Mouse (Mus musculus): ENCODE results near the gene Dld. TPM values are rescaled to one million over a fixed set of nuclear protein-coding genes. Genes with fewer than 3 reads are reported as not detected.

Dld gene
- polyA plus RNA-seq, 1 experiment from 2014 or later = 125 TPM

DNA sequence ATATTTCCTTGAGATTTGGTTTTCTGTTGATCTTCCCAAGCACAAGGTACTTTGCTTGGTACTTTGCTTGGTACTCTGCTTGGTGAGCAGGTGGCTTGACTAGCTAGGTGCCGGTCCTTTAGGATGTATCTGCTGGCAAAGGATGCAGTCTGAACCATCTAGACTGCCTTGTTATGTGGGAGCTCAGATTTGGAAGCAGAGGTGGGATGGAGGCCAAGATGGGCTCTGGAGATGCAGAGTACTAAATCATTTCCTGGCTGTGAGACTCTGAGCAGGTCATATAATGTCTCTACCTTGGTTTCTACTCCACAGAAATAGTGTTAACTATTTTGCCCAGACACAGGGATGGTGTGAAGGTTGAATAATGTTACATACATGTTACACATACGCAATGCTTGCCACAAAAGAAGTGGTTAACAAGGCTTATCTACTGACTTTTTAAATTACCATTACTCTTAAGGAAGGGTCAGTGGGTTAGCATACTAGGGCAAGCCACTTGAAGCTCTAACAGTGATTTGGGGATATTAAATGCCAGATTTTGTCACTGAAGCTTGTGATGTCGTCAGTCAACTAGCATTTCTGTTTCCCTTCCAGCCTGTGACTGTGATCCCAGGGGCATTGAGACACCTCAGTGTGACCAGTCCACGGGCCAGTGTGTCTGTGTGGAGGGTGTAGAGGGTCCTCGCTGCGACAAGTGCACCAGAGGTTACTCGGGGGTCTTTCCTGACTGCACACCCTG, 33.4 kb downstream of the Dld start:
- 0 out of 2 replicates have a peak, but pooled peaks cover 6% of the 10 kb centered on the region for H3K4me1 ChIP-seq (replicated peaks)
- no peaks in the 10 kb centered on the region for H3K9me3 ChIP-seq
- no peaks in the 10 kb centered on the region for H3K27me3 ChIP-seq
- H3K4me3 ChIP-seq = no peak overlapping the region
- H3K36me3 ChIP-seq = no peaks in the 10 kb centered on the region
- no peak for ATAC-seq (ENCODE audit: low read depth)
- H3K4me2 ChIP-seq = no peak overlapping the region
- H3K27ac ChIP-seq (replicated peaks) = no peak overlapping the region
- WGBS = 91% methylated on average over 7 of the region's 7 CpGs
- no peak overlapping the region for H3K9ac ChIP-seq

DNA sequence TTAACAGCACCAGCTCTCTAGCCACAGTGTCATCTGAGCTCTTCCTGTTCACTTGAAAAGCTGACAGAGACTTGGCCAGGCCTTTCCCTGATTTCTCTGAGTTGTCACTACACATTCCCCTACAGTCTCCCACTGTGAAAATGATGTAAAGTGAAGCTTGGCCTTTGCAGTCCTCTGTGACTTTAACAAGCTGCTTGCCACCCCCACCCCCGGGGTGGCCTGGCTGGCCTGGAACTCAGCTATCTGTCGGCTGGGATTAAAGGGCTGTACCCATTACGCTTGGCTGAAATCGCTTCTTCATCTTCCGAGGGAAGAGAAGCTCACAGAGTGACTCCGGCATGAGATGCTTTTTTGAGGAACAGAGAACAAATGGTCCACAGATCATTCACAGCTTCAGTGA, 35.3 kb downstream of the Dld start:
- H3K4me3 ChIP-seq = no peak overlapping the region
- no peak overlapping the region for H3K9ac ChIP-seq
- no peaks in the 10 kb centered on the region for H3K9me3 ChIP-seq
- no peaks in the 10 kb centered on the region for H3K36me3 ChIP-seq
- H3K4me2 ChIP-seq = no peak overlapping the region
- WGBS = 58% methylated on average over 6 of the region's 6 CpGs
- H3K27ac ChIP-seq (replicated peaks) = no peak overlapping the region
- no peak for ATAC-seq (ENCODE audit: low read depth)
- no peaks in the 10 kb centered on the region for H3K27me3 ChIP-seq
- H3K4me1 ChIP-seq (replicated peaks) = 0 out of 2 replicates have a peak, but pooled peaks cover 6% of the 10 kb centered on the region

DNA sequence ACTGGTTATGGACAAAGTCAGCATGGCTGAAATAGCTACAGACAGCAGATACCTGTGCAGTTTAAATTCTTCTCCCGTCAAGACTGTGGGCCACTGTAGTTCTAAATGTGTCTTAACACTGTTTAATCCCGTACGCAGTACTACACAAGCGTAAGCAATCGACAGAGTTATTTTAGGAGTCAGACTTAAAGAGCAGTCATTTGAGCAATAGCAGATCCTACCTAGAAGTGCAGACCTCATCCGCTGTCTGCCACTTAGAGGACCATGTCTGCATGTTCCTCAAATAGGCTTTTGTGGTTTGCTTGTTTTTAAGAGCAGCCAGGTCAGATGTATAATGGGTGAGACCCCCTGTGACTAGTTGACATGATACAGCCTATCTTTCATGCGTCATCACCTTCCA, 36.9 kb downstream of the Dld start:
- no peak overlapping the region for H3K4me2 ChIP-seq
- ATAC-seq (ENCODE audit: low read depth) = no peak
- H3K36me3 ChIP-seq = no peaks in the 10 kb centered on the region
- no peaks in the 10 kb centered on the region for H3K9me3 ChIP-seq
- H3K4me3 ChIP-seq = no peak overlapping the region
- no peaks in the 10 kb centered on the region for H3K27me3 ChIP-seq
- peaks cover 10% of the 10 kb centered on the region; the same call in 1 of the 2 replicates for H3K4me1 ChIP-seq (replicated peaks)
- no peak overlapping the region for H3K27ac ChIP-seq (replicated peaks)
- H3K9ac ChIP-seq = no peak overlapping the region
- WGBS = 96% methylated on average over 7 of the region's 7 CpGs

DNA sequence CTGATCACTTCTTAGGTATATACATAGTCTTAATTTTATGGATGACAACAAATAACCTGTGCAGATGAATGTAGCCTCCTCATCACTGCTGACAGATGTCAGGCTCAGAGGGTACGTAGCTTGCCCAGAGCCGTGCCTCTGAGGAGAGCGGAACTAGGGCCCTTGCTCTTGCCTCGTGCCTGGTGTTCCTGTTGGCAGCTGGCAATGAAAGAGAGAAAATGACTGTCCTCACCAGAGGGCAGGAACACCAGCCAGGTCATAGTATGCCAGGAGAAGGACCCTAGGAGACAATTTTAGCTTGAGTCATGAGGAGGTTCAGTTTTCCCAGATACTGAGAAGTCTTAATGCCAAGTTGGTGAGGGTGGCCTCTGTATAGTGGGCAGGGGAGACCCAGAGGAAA, 38.1 kb downstream of the Dld start:
- Histone ChIP-seq H3K27ac (replicated peaks) (no peak overlapping the region), H3K4me1 (replicated peaks) (peaks cover 4% of the 10 kb centered on the region; the same call in 1 of the 2 replicates), H3K9ac (no peak overlapping the region), H3K4me2 (no peak overlapping the region), H3K36me3 (no peaks in the 10 kb centered on the region), H3K27me3 (no peaks in the 10 kb centered on the region), H3K9me3 (no peaks in the 10 kb centered on the region), H3K4me3 (no peak overlapping the region)
- ATAC-seq (ENCODE audit: low read depth) = no peak
- WGBS = 96% methylated on average over 4 of the region's 4 CpGs

DNA sequence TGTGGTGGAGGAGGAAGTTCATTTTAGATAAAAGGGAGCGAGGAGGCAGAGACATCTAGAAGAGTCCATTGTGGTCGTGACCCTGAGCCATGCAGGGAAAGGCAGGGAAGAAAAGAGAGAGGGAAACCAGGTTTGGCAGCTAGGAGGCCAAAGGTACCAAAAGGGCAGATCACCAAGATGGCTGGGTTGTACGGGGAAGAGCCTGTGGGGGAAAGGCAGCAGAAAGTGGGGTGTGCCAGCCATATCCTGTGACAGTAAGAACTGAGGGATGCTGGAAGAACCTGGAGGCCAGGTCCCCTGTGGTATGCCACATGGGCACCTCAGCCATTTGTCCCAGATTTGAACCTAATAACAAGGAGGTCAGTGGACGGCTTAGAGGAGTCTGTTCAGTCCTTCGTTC, 39.0 kb downstream of the Dld start:
- Histone ChIP-seq H3K4me1 (replicated peaks) (peaks cover 4% of the 10 kb centered on the region; the same call in 1 of the 2 replicates), H3K27ac (replicated peaks) (no peak overlapping the region), H3K9ac (no peak overlapping the region), H3K4me2 (no peak overlapping the region), H3K27me3 (no peaks in the 10 kb centered on the region), H3K36me3 (no peaks in the 10 kb centered on the region), H3K4me3 (no peak overlapping the region), H3K9me3 (no peaks in the 10 kb centered on the region)
- ATAC-seq (ENCODE audit: low read depth) = no peak
- 87% methylated on average over 5 of the region's 5 CpGs for WGBS

DNA sequence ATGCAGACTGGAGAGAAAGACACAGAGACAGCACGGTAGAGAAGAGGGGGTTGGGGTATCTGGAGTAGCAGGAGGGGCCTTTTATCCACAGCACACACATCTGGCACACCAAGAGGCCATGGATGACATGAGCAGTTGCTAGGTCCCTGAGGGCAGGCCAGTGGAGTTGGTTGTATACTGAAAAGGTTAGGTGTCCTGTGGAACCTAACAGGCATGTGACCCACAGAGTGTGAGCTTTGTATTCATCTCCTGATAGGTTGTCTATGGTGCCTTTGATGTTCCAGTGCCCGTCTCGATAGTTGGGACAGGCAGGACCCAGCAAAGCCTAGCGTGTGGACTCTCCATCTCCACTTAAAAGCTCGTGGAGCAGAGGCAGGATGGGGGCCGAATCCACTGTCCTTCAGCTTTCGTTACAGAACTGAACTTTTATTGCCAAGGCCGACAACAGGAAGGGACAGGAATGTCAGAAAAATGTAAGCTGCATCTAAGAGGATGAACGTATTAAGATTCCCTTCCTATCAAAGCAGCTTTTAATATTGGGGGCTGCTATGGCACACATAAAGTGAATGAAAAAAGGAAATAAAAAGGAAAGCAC, 39.5 kb downstream of the Dld start:
- H3K27ac ChIP-seq (replicated peaks) = no peak overlapping the region
- H3K4me3 ChIP-seq = no peak overlapping the region
- no peak overlapping the region for H3K9ac ChIP-seq
- H3K4me1 ChIP-seq (replicated peaks) = peaks cover 4% of the 10 kb centered on the region; the same call in 1 of the 2 replicates
- no peaks in the 10 kb centered on the region for H3K27me3 ChIP-seq
- 84% methylated on average over 9 of the region's 9 CpGs for WGBS
- no peak overlapping the region for H3K4me2 ChIP-seq
- no peaks in the 10 kb centered on the region for H3K36me3 ChIP-seq
- H3K9me3 ChIP-seq = no peaks in the 10 kb centered on the region
- no peak for ATAC-seq (ENCODE audit: low read depth)

DNA sequence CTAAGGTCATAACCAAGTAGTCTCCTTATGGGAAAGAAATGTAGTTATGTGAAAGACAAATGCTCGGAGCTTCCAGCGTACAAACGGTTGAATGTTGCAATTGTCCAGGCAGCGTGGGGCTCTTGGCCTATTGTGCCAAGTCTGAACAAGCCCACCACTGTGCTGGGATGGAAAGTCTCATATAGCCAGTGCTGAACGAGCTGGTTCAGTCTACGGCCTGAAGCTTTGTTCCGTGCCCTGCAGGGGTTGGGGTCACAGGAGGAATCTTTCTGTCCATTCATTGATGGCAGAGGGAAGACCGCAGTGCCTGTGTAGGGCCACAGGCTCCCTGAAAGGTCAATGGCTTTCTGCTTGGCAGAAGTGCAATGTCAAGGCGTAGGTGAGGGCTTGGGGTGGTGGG, 40.6 kb downstream of the Dld start:
- no peaks in the 10 kb centered on the region for H3K36me3 ChIP-seq
- WGBS = 39% methylated on average over 9 of the region's 9 CpGs
- ATAC-seq (ENCODE audit: low read depth) = peak; percentile 81
- H3K4me1 ChIP-seq (replicated peaks) = peaks cover 4% of the 10 kb centered on the region; the same call in 1 of the 2 replicates
- H3K27me3 ChIP-seq = no peaks in the 10 kb centered on the region
- no peak overlapping the region for H3K9ac ChIP-seq
- no peak overlapping the region for H3K4me2 ChIP-seq
- H3K4me3 ChIP-seq = no peak overlapping the region
- H3K27ac ChIP-seq (replicated peaks) = no peak overlapping the region
- H3K9me3 ChIP-seq = no peaks in the 10 kb centered on the region

DNA sequence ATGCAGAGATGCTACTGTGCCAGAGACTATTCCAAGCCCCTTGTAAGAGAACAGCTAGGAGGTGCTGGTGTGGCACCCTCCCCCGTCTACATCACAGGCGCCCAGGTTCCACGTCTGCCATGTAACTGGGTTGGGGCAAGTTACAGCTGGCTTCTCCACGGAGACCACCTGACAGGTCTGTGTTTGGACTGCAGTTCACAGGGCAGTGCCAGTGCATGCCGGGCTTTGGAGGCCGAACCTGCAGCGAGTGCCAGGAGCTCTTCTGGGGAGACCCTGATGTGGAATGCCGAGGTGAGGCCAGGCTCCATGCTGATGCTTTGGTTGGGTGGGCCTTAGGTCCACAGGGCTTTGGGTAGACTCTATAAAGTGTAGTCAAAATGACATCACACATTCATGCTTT, 43.5 kb downstream of the Dld start:
- Histone ChIP-seq H3K27me3 (no peaks in the 10 kb centered on the region), H3K4me3 (no peak overlapping the region), H3K9ac (no peak overlapping the region), H3K27ac (replicated peaks) (no peak overlapping the region), H3K4me1 (replicated peaks) (peaks cover 7% of the 10 kb centered on the region), H3K4me2 (no peak overlapping the region), H3K9me3 (no peaks in the 10 kb centered on the region), H3K36me3 (no peaks in the 10 kb centered on the region)
- no peak for ATAC-seq (ENCODE audit: low read depth)
- 94% methylated on average over 8 of the region's 8 CpGs for WGBS

DNA sequence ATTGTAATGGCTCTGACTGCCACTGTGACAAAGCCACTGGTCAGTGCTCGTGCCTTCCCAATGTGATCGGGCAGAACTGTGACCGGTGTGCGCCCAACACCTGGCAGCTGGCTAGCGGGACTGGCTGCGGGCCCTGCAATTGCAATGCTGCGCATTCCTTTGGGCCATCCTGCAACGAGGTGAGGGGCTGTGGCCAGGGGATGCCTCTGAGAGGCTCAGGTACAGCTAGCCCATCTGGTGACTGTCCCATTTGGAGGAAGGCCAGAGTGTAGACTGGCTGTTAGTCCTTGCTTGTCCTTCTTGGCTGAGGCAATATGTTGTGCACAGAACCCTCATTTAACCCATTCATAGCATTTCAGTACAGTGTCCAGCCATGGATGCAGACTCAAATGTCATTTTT, 44.2 kb downstream of the Dld start:
- H3K27ac ChIP-seq (replicated peaks) = no peak overlapping the region
- ATAC-seq (ENCODE audit: low read depth) = no peak
- WGBS = 94% methylated on average over 8 of the region's 8 CpGs

DNA sequence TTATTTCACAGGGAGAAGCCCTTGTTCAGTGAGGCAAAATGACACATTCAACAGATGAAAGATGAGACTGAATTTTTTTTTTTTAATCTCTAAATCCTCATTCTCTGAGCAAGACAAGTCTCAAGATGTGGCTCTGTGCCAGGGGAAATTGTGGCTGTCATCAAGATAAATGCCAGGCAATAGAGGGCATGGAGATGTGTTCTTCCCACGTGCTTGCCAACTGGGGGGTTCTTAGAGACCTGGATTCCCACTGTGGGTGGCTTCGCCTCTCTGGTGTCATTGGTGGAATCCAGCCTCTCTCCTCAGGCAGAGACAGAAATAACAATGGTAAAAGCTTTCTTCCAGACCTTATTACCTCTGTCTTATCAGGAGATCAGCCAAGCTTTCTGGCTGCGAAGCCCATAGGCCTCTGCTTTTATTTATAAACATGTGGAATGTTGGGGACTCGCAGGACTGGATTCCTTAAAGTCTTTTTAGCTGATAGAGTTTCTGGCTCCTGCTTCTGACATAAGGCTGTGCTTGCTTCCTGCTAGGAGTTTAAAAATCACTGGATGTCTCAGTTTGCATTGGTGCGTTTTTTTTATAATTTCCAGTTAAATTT, 45.1 kb downstream of the Dld start:
- Histone ChIP-seq H3K4me2 (no peak overlapping the region), H3K27me3 (no peaks in the 10 kb centered on the region), H3K9ac (no peak overlapping the region), H3K9me3 (no peaks in the 10 kb centered on the region), H3K27ac (replicated peaks) (no peak overlapping the region), H3K4me3 (no peak overlapping the region), H3K4me1 (replicated peaks) (peaks cover 12% of the 10 kb centered on the region), H3K36me3 (no peaks in the 10 kb centered on the region)
- no peak for ATAC-seq (ENCODE audit: low read depth)
- WGBS = 76% methylated on average over 5 of the region's 5 CpGs

More for the DNA sequence above, 44.2 kb downstream of the Dld start:
- Histone ChIP-seq H3K4me3 (no peak overlapping the region), H3K4me2 (no peak overlapping the region), H3K4me1 (replicated peaks) (peaks cover 12% of the 10 kb centered on the region), H3K27me3 (no peaks in the 10 kb centered on the region), H3K9ac (no peak overlapping the region), H3K9me3 (no peaks in the 10 kb centered on the region), H3K36me3 (no peaks in the 10 kb centered on the region)

DNA sequence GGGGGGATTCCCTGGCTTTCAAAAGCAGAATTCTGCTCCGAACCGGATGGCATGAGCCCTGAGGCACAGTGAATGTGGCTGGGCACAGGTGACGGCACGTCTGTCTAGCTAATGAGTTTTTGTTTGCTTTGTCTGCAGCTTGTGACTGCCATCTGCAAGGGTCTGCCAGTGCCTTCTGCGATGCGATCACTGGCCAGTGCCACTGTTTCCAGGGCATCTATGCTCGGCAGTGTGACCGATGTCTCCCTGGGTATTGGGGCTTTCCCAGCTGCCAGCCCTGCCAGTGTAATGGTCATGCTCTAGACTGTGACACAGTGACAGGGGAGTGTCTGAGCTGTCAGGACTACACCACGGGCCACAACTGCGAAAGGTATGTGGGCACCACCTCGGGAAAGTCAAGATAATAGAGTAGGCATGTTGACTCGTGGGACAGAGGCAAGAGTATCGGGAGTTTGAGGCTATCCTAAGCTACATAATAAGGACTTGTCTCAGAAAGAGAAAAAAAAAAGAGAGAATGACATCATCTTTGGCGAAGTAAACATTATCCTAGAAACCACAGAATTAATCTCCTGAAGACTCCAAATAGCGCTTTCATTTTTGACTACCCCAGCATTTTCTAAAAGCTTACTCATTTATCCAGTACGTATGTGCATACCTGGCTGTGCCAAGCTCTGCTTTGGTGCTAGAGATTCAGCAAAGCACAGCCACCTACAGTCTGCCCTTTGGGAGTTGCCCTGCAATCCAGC, 48.3 kb downstream of the Dld start:
- Histone ChIP-seq H3K4me2 (no peak overlapping the region), H3K27me3 (no peaks in the 10 kb centered on the region), H3K9me3 (no peaks in the 10 kb centered on the region), H3K27ac (replicated peaks) (no peak overlapping the region), H3K9ac (no peak overlapping the region), H3K4me1 (replicated peaks) (peaks cover 8% of the 10 kb centered on the region; the same call in 1 of the 2 replicates), H3K4me3 (no peak overlapping the region), H3K36me3 (no peaks in the 10 kb centered on the region)
- WGBS = 70% methylated on average over 16 of the region's 16 CpGs
- peak; percentile 69; the same call in 1 of the 2 replicates for ATAC-seq (ENCODE audit: low read depth)

DNA sequence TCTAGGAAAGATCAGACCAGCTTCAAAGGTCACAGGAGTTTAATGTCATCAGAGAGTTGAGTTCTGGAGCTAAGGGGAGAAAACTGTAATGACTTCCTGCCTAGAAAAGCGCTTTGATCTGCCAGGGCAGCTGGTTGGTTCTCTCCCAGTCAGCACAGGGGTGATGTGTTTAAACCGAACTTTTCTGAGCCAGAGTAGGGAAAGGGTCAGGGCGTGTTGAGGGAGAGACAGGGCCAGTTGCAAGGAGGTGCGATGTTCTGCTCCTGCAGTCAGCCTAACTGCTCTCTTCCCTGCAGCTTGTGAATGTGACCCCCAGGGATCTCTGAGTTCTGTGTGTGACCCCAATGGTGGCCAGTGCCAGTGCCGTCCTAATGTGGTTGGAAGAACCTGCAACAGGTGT, 49.0 kb downstream of the Dld start:
- Histone ChIP-seq H3K9ac (no peak overlapping the region), H3K4me1 (replicated peaks) (peaks cover 8% of the 10 kb centered on the region; the same call in 1 of the 2 replicates), H3K27ac (replicated peaks) (no peak overlapping the region), H3K27me3 (no peaks in the 10 kb centered on the region), H3K4me3 (no peak overlapping the region), H3K9me3 (no peaks in the 10 kb centered on the region), H3K36me3 (no peaks in the 10 kb centered on the region), H3K4me2 (no peak overlapping the region)
- peak; percentile 36; the same call in 1 of the 2 replicates for ATAC-seq (ENCODE audit: low read depth)
- 74% methylated on average over 5 of the region's 5 CpGs for WGBS

Data from neural tube, embryonic 13.5 days (tissue).